Mouse (Mus musculus) hematopoietic stem cell, adult 5-6 weeks (primary cell): ENCODE measurements around the gene Gcfc2. TPM values are rescaled to one million over a fixed set of nuclear protein-coding genes. Genes with fewer than 3 reads are reported as not detected.

Source experiments
- ATAC-seq, 2 experiments: fragments of 125-278 bp in 1 of 2; replicated peaks in 1 of 2; 2 replicates each; pipeline ENCODE4 v1.8.0; 2016 to 2017; ENCODE audit warnings: inconsistent platforms in 2 of 2, mild to moderate bottlenecking in 2 of 2, moderate number of reproducible peaks in 2 of 2, low read depth in 1 of 2, moderate TSS enrichment in 1 of 2; ENCODE audit not compliant: low FRiP score in 2 of 2, poor library complexity in 2 of 2, severe bottlenecking in 2 of 2, insufficient read depth in 1 of 2, low TSS enrichment in 1 of 2
- total RNA-seq: library from RNA; stranded (forward); fragments of 172-1452, 232-1000 nt; gene quantifications from 2 replicates; pipeline ENCODE4 v1.2.3, GENCODE M21; 2017

Gene Gcfc2
- 37.2 and 40.8 TPM in 2 replicates for total RNA-seq

GRCm38 (mm10) chr6:81923523-81924142 is at the start of gene Gcfc2:
Gcfc2 (plus strand) TSS chr6:81923669.
- ATAC-seq: peak; percentile 71 to 84

- ATAC-seq: peak; percentile 20 to 51; a peak in 3 of 4 replicates
Observed at GRCm38 (mm10) chr6:81895678-81896230, 27.7 kb upstream of the Gcfc2 start.

GRCm38 (mm10) chr6:81910302-81910855 is 13.1 kb upstream of the Gcfc2 start:
- ATAC-seq: no peak

- no peak for ATAC-seq
Observed at GRCm38 (mm10) chr6:81911244-81911643, 12.2 kb upstream of the Gcfc2 start.

- no peak for ATAC-seq
Observed at GRCm38 (mm10) chr6:81911713-81912112, 11.8 kb upstream of the Gcfc2 start.

GRCm38 (mm10) chr6:81912177-81912576 is 11.3 kb upstream of the Gcfc2 start:
- ATAC-seq: no peak

GRCm38 (mm10) chr6:81924304-81924703 is 835 bp downstream of the Gcfc2 start:
- no peak for ATAC-seq

- ATAC-seq: no peak
Observed at GRCm38 (mm10) chr6:81929402-81929801, 5.9 kb downstream of the Gcfc2 start.

GRCm38 (mm10) chr6:81933281-81933680 is 9.8 kb downstream of the Gcfc2 start:
- no peak for ATAC-seq

- ATAC-seq: no peak
Observed at GRCm38 (mm10) chr6:81941718-81942117, 18.2 kb downstream of the Gcfc2 start.

GRCm38 (mm10) chr6:81943281-81943680 is 19.8 kb downstream of the Gcfc2 start:
- ATAC-seq: no peak

- ATAC-seq: no peak
Observed at GRCm38 (mm10) chr6:81944432-81944831, 21.0 kb downstream of the Gcfc2 start.

GRCm38 (mm10) chr6:81946906-81947305 is 23.4 kb downstream of the Gcfc2 start:
- no peak for ATAC-seq

- no peak for ATAC-seq
Observed at GRCm38 (mm10) chr6:81955133-81955532, 31.7 kb downstream of the Gcfc2 start.

- ATAC-seq: no peak
Observed at GRCm38 (mm10) chr6:81956399-81956798, 32.9 kb downstream of the Gcfc2 start.

- no peak; a peak in 1 of 4 replicates for ATAC-seq
Observed at GRCm38 (mm10) chr6:81957992-81958391, 34.5 kb downstream of the Gcfc2 start.

- ATAC-seq: no peak
Observed at GRCm38 (mm10) chr6:81959866-81960265, 36.4 kb downstream of the Gcfc2 start.

GRCm38 (mm10) chr6:81960284-81960683 is 36.8 kb downstream of the Gcfc2 start:
- ATAC-seq: peak in 1 of 2 experiments; percentile 22; a peak in 1 of 4 replicates
